In the genomic region with DNA sequence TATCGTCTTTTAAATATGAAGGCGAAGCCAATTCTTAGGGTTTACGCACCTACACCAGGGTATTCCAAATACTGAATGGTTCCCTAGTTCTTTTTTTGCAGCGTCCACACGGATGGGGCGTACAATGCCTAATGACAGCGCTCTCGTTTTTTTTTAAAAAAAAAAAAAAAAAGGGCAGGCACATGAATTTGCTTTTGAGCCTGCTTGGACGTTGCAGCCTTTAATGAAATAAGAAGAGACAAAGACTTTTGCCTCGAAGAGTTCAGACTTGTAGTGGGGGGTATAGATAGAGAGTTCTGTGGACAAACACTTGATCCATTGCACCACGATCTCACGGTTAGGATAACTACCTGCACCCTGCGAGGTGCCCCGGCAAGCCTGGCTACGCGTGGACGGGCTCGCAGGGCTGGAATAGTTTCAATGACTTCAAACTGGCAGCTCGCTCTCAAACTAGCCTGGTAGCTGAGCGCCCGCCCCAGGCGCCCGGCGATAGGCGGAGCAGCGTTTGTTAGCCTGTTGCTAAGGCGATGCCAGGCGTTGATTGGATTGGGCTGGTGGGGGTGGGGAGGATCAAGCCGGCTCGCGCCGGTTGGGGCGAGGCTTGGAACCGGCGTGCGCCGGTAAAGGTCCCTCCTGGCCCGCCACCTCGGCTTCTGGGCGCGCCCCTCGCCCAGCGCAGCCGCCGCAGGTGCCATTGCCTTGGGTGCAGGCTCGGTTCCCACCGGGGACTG, we compare ENCODE assay signal across 8 mouse cellular contexts. TPM values are rescaled to one million over a fixed set of nuclear protein-coding genes. Genes with fewer than 3 reads are reported as not detected.
A peak's percentile ranks its signal among the peaks of the same experiment; 100 is the strongest.
DNase-seq lines count a peak whose midpoint lies in the region; ATAC-seq and TF ChIP-seq lines count a peak whose summit lies in the region.

No protein-coding gene starts in this region.

- under 1% methylated on average over 47 of the region's 47 CpGs for WGBS in heart, embryonic 10.5 days
- 0% methylated on average over 47 of the region's 47 CpGs for WGBS in kidney, embryonic 14.5 days
- WGBS in limb, embryonic 15.5 days, result under 1% methylated on average over 47 of the region's 47 CpGs
- WGBS in midbrain, postnatal 0 days, result under 1% methylated on average over 45 of the region's 47 CpGs

- peak overlapping the region; percentile 100 for H3K9ac ChIP-seq in kidney, embryonic 14.5 days (ENCODE audit: low read depth, low read length)
- H3K9ac ChIP-seq in limb, embryonic 15.5 days, result peak overlapping the region; percentile 100
- peak overlapping the region; percentile 99 for H3K9ac ChIP-seq in midbrain, postnatal 0 days (replicated peaks; ENCODE audit: low read length, poor library complexity, severe bottlenecking)

- H3K27me3 ChIP-seq in heart, embryonic 10.5 days (ENCODE audit: insufficient read depth, poor library complexity, severe bottlenecking), result no peaks in the 10 kb centered on the region
- H3K27me3 ChIP-seq in kidney, embryonic 14.5 days (ENCODE audit: control insufficient read depth, insufficient read depth, low read length), result no peaks in the 10 kb centered on the region
- no peaks in the 10 kb centered on the region for H3K27me3 ChIP-seq in limb, embryonic 15.5 days
- H3K27me3 ChIP-seq in midbrain, postnatal 0 days (ENCODE audit: insufficient read depth, low read length), result no peaks in the 10 kb centered on the region

- peak overlapping the region; percentile 99 for H3K27ac ChIP-seq in embryonic fibroblast, embryonic 13.5 days (ENCODE audit: insufficient read depth, low read length)
- H3K27ac ChIP-seq in heart, embryonic 10.5 days, result peak overlapping the region; percentile 100
- peak overlapping the region; percentile 100 for H3K27ac ChIP-seq in kidney, embryonic 14.5 days (ENCODE audit: low read depth, low read length)
- H3K27ac ChIP-seq in limb, embryonic 15.5 days, result peak overlapping the region; percentile 100
- H3K27ac ChIP-seq in midbrain, postnatal 0 days (ENCODE audit: low read depth, low read length), result peak overlapping the region; percentile 100

- peak; percentile 89 for ATAC-seq in kidney, embryonic 14.5 days (ENCODE audit: low FRiP score, low TSS enrichment)
- peak; percentile 89 for ATAC-seq in limb, embryonic 15.5 days (ENCODE audit: insufficient number of reproducible peaks, low FRiP score, low TSS enrichment, low read depth)
- ATAC-seq in midbrain, postnatal 0 days (ENCODE audit: low FRiP score), result peak; percentile 92

- peak; percentile 97 for DNase-seq in B cell, adult 2 months
- DNase-seq in brain, adult 2 months (ENCODE audit: low read depth, low spot score), result peak; percentile 99
- DNase-seq in heart, embryonic 10.5 days (ENCODE audit: low spot score), result peak; percentile 98
- peak; percentile 99 for DNase-seq in midbrain, postnatal 0 days (ENCODE audit: low spot score)
- DNase-seq in spleen, postnatal 10 days (ENCODE audit: low spot score in 2 of 2), result peak; percentile 91 to 96

- TF ChIP-seq CTCF in embryonic fibroblast, embryonic 13.5 days (IDR thresholded peaks at IDR 0.05; ENCODE audit: borderline replicate concordance, insufficient read depth, low read length), result no peak
- TF ChIP-seq CTCF in midbrain, postnatal 0 days (IDR thresholded peaks at IDR 0.05), result no peak

- peak; percentile 94 for TF ChIP-seq POLR2A in embryonic fibroblast, embryonic 13.5 days (IDR thresholded peaks at IDR 0.05; ENCODE audit: low read depth, low read length)

- peak overlapping the region; percentile 71 for H3K4me3 ChIP-seq in embryonic fibroblast, embryonic 13.5 days (ENCODE audit: insufficient read depth, low read length)
- H3K4me3 ChIP-seq in heart, embryonic 10.5 days, result peak overlapping the region; percentile 86
- H3K4me3 ChIP-seq in kidney, embryonic 14.5 days (ENCODE audit: low read length), result peak overlapping the region; percentile 81
- H3K4me3 ChIP-seq in limb, embryonic 15.5 days, result peak overlapping the region; percentile 88
- peak overlapping the region; percentile 60 for H3K4me3 ChIP-seq in midbrain, postnatal 0 days (ENCODE audit: low read depth, low read length)

- H3K4me2 ChIP-seq in kidney, embryonic 14.5 days (replicated peaks; ENCODE audit: low read depth, low read length), result peak overlapping the region; percentile 46
- peak overlapping the region; percentile 52 for H3K4me2 ChIP-seq in limb, embryonic 15.5 days
- peak overlapping the region; percentile 49 for H3K4me2 ChIP-seq in midbrain, postnatal 0 days (ENCODE audit: low read depth, low read length, poor library complexity, severe bottlenecking)

- peaks cover 19% of the 10 kb centered on the region for H3K36me3 ChIP-seq in heart, embryonic 10.5 days
- peaks cover 17% of the 10 kb centered on the region for H3K36me3 ChIP-seq in kidney, embryonic 14.5 days (ENCODE audit: control insufficient read depth, insufficient read depth, low read length)
- peaks cover 12% of the 10 kb centered on the region for H3K36me3 ChIP-seq in limb, embryonic 15.5 days
- H3K36me3 ChIP-seq in midbrain, postnatal 0 days (ENCODE audit: insufficient read depth, low read length), result peaks cover 4% of the 10 kb centered on the region; the same call in 1 of the 2 replicates

- H3K9me3 ChIP-seq in heart, embryonic 10.5 days, result no peaks in the 10 kb centered on the region
- H3K9me3 ChIP-seq in kidney, embryonic 14.5 days (ENCODE audit: control insufficient read depth, low read length), result no peaks in the 10 kb centered on the region
- H3K9me3 ChIP-seq in limb, embryonic 15.5 days, result no peaks in the 10 kb centered on the region
- H3K9me3 ChIP-seq in midbrain, postnatal 0 days (ENCODE audit: low read length), result no peaks in the 10 kb centered on the region

- no peaks in the 10 kb centered on the region for H3K4me1 ChIP-seq in embryonic fibroblast, embryonic 13.5 days (ENCODE audit: control insufficient read depth, insufficient read depth, low read length)
- peaks cover 3% of the 10 kb centered on the region; the same call in 1 of the 2 replicates for H3K4me1 ChIP-seq in heart, embryonic 10.5 days
- no peaks in the 10 kb centered on the region for H3K4me1 ChIP-seq in kidney, embryonic 14.5 days (ENCODE audit: control insufficient read depth, insufficient read depth, low read length)
- 0 out of 2 replicates have a peak, but pooled peaks cover 6% of the 10 kb centered on the region for H3K4me1 ChIP-seq in limb, embryonic 15.5 days
- H3K4me1 ChIP-seq in midbrain, postnatal 0 days (ENCODE audit: insufficient read depth, low read length), result no peaks in the 10 kb centered on the region

RNA-seq across cellular contexts. Expression of a gene that starts 2.1 kb away (rescaled TPM):
- polyA plus RNA-seq in embryonic fibroblast, embryonic 13.5 days (2011; ENCODE audit: insufficient read length, low read depth, missing spikeins), result 25.8 and 37.9 TPM in 2 replicates
- polyA plus RNA-seq in heart, embryonic 10.5 days (2016; fragmentation: Nextera tagmentation; extraction: Ambion mirVana), result 52.4 and 54.2 TPM in 2 replicates
- 26.8 and 61.4 TPM in 2 replicates for polyA plus RNA-seq in kidney, embryonic 14.5 days (2014; fragmentation: Nextera tagmentation; extraction: Ambion mirVana)
- polyA plus RNA-seq in limb, embryonic 15.5 days (2015; fragmentation: Nextera tagmentation; extraction: Ambion mirVana), result 51.1 and 52.7 TPM in 2 replicates
- total RNA-seq in midbrain, postnatal 0 days (2014; rRNA removed), result 74.3 and 82.0 TPM in 2 replicates
- polyA plus RNA-seq in midbrain, postnatal 0 days (2015; fragmentation: Nextera tagmentation; extraction: Ambion mirVana), result 42.2 and 42.5 TPM in 2 replicates

Comparison
In these comparisons a context has a peak if more than half of its experiments do, and no peak if none do; other contexts are left out.
1. Peak in every context shown above with its lines: DNase-seq, ATAC-seq, H3K4me3 ChIP-seq and H3K27ac ChIP-seq.